Mouse (Mus musculus) testis, adult 2 months (tissue): ENCODE measurements around the gene 1500009C09Rik. TPM values are rescaled to one million over a fixed set of nuclear protein-coding genes. Genes with fewer than 3 reads are reported as not detected.

Experiments used
- H3K27ac ChIP-seq: fragments of 200-500 bp; 2 replicates; pipeline ENCODE4 v1.5.1; 2012; ENCODE audit warnings: low read depth, low read length; ENCODE audit not compliant: control insufficient read depth, insufficient read depth
- H3K27me3 ChIP-seq: fragments of 200-500 bp; 2 replicates; pipeline ENCODE4 v1.6.1; 2012; ENCODE audit warnings: mild to moderate bottlenecking, low read length, moderate library complexity; ENCODE audit not compliant: control insufficient read depth, insufficient read depth
- H3K36me3 ChIP-seq: fragments of 200-500 bp; 2 replicates; pipeline ENCODE4 v1.6.1; 2012; ENCODE audit warnings: mild to moderate bottlenecking, low read length; ENCODE audit not compliant: control insufficient read depth, insufficient read depth
- H3K4me1 ChIP-seq: fragments of 200-500 bp; 2 replicates; pipeline ENCODE4 v1.6.1; 2012; ENCODE audit warnings: low read length; ENCODE audit not compliant: control insufficient read depth, insufficient read depth
- H3K4me3 ChIP-seq: fragments of 200-500 bp; 2 replicates; pipeline ENCODE4 v1.5.1; 2012; ENCODE audit warnings: low read depth, mild to moderate bottlenecking, low read length, moderate library complexity, mixed read lengths; ENCODE audit not compliant: control insufficient read depth
- CTCF ChIP-seq: fragments of 200-500 bp; IDR thresholded peaks from 2 replicates; pipeline ENCODE4 v1.5.1; 2012; ENCODE audit warnings: low read depth, mild to moderate bottlenecking, inconsistent platforms, low read length, moderate library complexity; ENCODE audit not compliant: control insufficient read depth, insufficient read depth, insufficient replicate concordance
- POLR2A ChIP-seq: fragments of 200-500 bp; IDR thresholded peaks from 2 replicates; pipeline ENCODE4 v1.6.1; 2012; ENCODE audit warnings: low read depth, mild to moderate bottlenecking, inconsistent platforms, low read length, moderate library complexity; ENCODE audit not compliant: control insufficient read depth
- polyA plus RNA-seq: library from polyadenylated mRNA; depleted of rRNA; stranded (reverse); fragments of >200 nt; gene quantifications from 2 replicates; pipeline ENCODE4 v1.2.3, GENCODE M21; 2012

1500009C09Rik gene
- polyA plus RNA-seq, 1 experiment = 9.4 TPM

GRCm38 (mm10) chr15:82274927-82275901 lies 23.0 kb downstream of the 1500009C09Rik start:
- Histone ChIP-seq H3K27ac (no peak overlapping the region), H3K4me1 (peaks cover 12% of the 10 kb centered on the region), H3K27me3 (no peaks in the 10 kb centered on the region), H3K36me3 (no peaks in the 10 kb centered on the region), H3K4me3 (peak overlapping the region; percentile 76)
- TF ChIP-seq CTCF (no peak), POLR2A (no peak)

GRCm38 (mm10) chr15:82277591-82277990 lies 25.4 kb downstream of the 1500009C09Rik start:
- H3K4me3 ChIP-seq = no peak overlapping the region
- H3K27ac ChIP-seq = no peak overlapping the region
- H3K27me3 ChIP-seq = no peaks in the 10 kb centered on the region
- H3K36me3 ChIP-seq = no peaks in the 10 kb centered on the region
- H3K4me1 ChIP-seq = peaks cover 12% of the 10 kb centered on the region
- TF ChIP-seq POLR2A (no peak), CTCF (no peak)

- H3K4me3 ChIP-seq = no peak overlapping the region
- peaks cover under 1% of the 10 kb centered on the region for H3K4me1 ChIP-seq
- no peaks in the 10 kb centered on the region for H3K27me3 ChIP-seq
- no peak for TF ChIP-seq POLR2A
- no peaks in the 10 kb centered on the region for H3K36me3 ChIP-seq
- no peak overlapping the region for H3K27ac ChIP-seq
Observed at GRCm38 (mm10) chr15:82280638-82281037, 28.4 kb downstream of the 1500009C09Rik start.

- Histone ChIP-seq H3K27ac (no peak overlapping the region), H3K4me3 (no peak overlapping the region), H3K4me1 (peaks cover 4% of the 10 kb centered on the region), H3K36me3 (no peaks in the 10 kb centered on the region), H3K27me3 (no peaks in the 10 kb centered on the region)
- TF ChIP-seq CTCF = no peak
- no peak for TF ChIP-seq POLR2A
Observed at GRCm38 (mm10) chr15:82286157-82286556, 34.0 kb downstream of the 1500009C09Rik start.

- peaks cover 7% of the 10 kb centered on the region for H3K4me1 ChIP-seq
- no peak for TF ChIP-seq CTCF
- no peak for TF ChIP-seq POLR2A
- no peak overlapping the region for H3K4me3 ChIP-seq
- H3K36me3 ChIP-seq = no peaks in the 10 kb centered on the region
- no peaks in the 10 kb centered on the region for H3K27me3 ChIP-seq
- no peak overlapping the region for H3K27ac ChIP-seq
Observed at GRCm38 (mm10) chr15:82290252-82290651, 38.1 kb downstream of the 1500009C09Rik start.

- TF ChIP-seq CTCF (no peak), POLR2A (no peak)
- Histone ChIP-seq H3K36me3 (no peaks in the 10 kb centered on the region), H3K4me1 (peaks cover 3% of the 10 kb centered on the region; the same call in 1 of the 2 replicates), H3K27me3 (no peaks in the 10 kb centered on the region), H3K4me3 (no peak overlapping the region), H3K27ac (no peak overlapping the region)
Observed at GRCm38 (mm10) chr15:82292851-82293250, 40.7 kb downstream of the 1500009C09Rik start.

- Histone ChIP-seq H3K36me3 (no peaks in the 10 kb centered on the region), H3K4me1 (peaks cover 3% of the 10 kb centered on the region; the same call in 1 of the 2 replicates), H3K27me3 (no peaks in the 10 kb centered on the region), H3K27ac (no peak overlapping the region), H3K4me3 (no peak overlapping the region)
- no peak for TF ChIP-seq POLR2A
- TF ChIP-seq CTCF = no peak
Observed at GRCm38 (mm10) chr15:82293271-82293711, 41.1 kb downstream of the 1500009C09Rik start.
